Mouse (Mus musculus) G1E (cell line): Measurements from ENCODE around the gene Sec24d.

ENCODE experiments used
- GATA1 ChIP-seq: IDR thresholded peaks from 2 replicates; pipeline ENCODE4 v1.6.1; 2012; ENCODE audit warnings: borderline replicate concordance, low read length, inconsistent platforms, mixed read lengths
- GATA2 ChIP-seq: IDR thresholded peaks from 2 replicates; pipeline ENCODE4 v1.6.1; 2012; ENCODE audit warnings: low read depth, low read length, inconsistent platforms, borderline replicate concordance
- TAL1 ChIP-seq: conservative IDR thresholded peaks from 2 replicates; pipeline ENCODE4 v1.6.1; 2012; ENCODE audit warnings: low read depth, low read length, inconsistent platforms, mixed read lengths

GRCm38 (mm10) chr3:123231639-123232038, 35.6 kb upstream of the Sec24d start:
- TF ChIP-seq GATA1 (no peak), TAL1 (no peak), GATA2 (no peak)
